Mouse (Mus musculus) layer of hippocampus, postnatal 14 days (tissue): ENCODE measurements at regions not wholly inside any gene's neighbourhood (a gene's known extent, or its start where the extent isn't known, plus 50 kb on each side); places are given as distances from the start of the nearest gene placed in this dataset.
"Not testable (repeated sequence)": the region's sequence is repeated elsewhere in the genome, so short reads cannot be mapped to it uniquely, and the experiment has no call there.

Source experiments
- DNase-seq, 2 experiments: peaks; one replicate each; pipeline ENCODE4 v3.0.0; 2021 to 2022; ENCODE audit warnings: low spot score in 2 of 2, mixed read lengths in 1 of 2

- no peak for DNase-seq
Measured at GRCm38 (mm10) chr8:89566461-89566860, 522.5 kb upstream of the Sall1 start.

- DNase-seq, result no peak
Measured at GRCm38 (mm10) chr8:89565147-89565826, 521.3 kb upstream of the Sall1 start.

- DNase-seq, result no peak
Measured at GRCm38 (mm10) chr8:89563544-89563943, 519.6 kb upstream of the Sall1 start.

GRCm38 (mm10) chr8:89562597-89562996 lies 518.6 kb upstream of the Sall1 start:
- no peak for DNase-seq

- DNase-seq, result no peak
Measured at GRCm38 (mm10) chr8:89541231-89541630, 497.3 kb upstream of the Sall1 start.

GRCm38 (mm10) chr8:89534605-89535004 lies 490.6 kb upstream of the Sall1 start:
- DNase-seq, result no peak

GRCm38 (mm10) chr8:89525041-89525440 lies 481.1 kb upstream of the Sall1 start:
- DNase-seq, result no peak

- DNase-seq, result no peak
Measured at GRCm38 (mm10) chr8:89523336-89523735, 479.4 kb upstream of the Sall1 start.

- DNase-seq, result no peak
Measured at GRCm38 (mm10) chr8:89516602-89517001, 472.6 kb upstream of the Sall1 start.

- DNase-seq, result peak; percentile 29 to 73
Measured at GRCm38 (mm10) chr8:89514270-89514669, 470.3 kb upstream of the Sall1 start.

GRCm38 (mm10) chr8:89507639-89508038 lies 463.7 kb upstream of the Sall1 start:
- no peak for DNase-seq

- no peak for DNase-seq
Measured at GRCm38 (mm10) chr8:89503545-89504234, 459.7 kb upstream of the Sall1 start.

GRCm38 (mm10) chr8:89503030-89503429 lies 459.1 kb upstream of the Sall1 start:
- no peak for DNase-seq

- no peak for DNase-seq
Measured at GRCm38 (mm10) chr8:89501756-89502155, 457.8 kb upstream of the Sall1 start.

GRCm38 (mm10) chr8:89499831-89500230 lies 455.9 kb upstream of the Sall1 start:
- DNase-seq, result no peak

GRCm38 (mm10) chr8:89498088-89498695 lies 454.2 kb upstream of the Sall1 start:
- DNase-seq, result no peak

GRCm38 (mm10) chr8:89492336-89492735 lies 448.4 kb upstream of the Sall1 start:
- no peak for DNase-seq

- DNase-seq, result not testable (repeated sequence)
Measured at GRCm38 (mm10) chr8:89482481-89482880, 438.5 kb upstream of the Sall1 start.

- peak; percentile 12 to 30 for DNase-seq
Measured at GRCm38 (mm10) chr8:89476930-89477329, 433.0 kb upstream of the Sall1 start.

GRCm38 (mm10) chr8:89471116-89471515 lies 427.2 kb upstream of the Sall1 start:
- no peak for DNase-seq

GRCm38 (mm10) chr8:89468782-89469220 lies 424.8 kb upstream of the Sall1 start:
- DNase-seq, result peak; percentile 19 to 64

GRCm38 (mm10) chr8:89465211-89465753 lies 421.3 kb upstream of the Sall1 start:
- DNase-seq, result no peak
